Mouse (Mus musculus): ENCODE measurements around the gene Prss35. TPM values are rescaled to one million over a fixed set of nuclear protein-coding genes. Genes with fewer than 3 reads are reported as not detected.

Gene Prss35
- polyA plus RNA-seq, 1 experiment from 2014 or later: 10.8 TPM

GRCm38 (mm10) chr9:86772897-86773296 is 29.4 kb downstream of the Prss35 start:
- no peak for ATAC-seq (ENCODE audit: insufficient number of reproducible peaks, insufficient read depth, low FRiP score, low read depth)
- H3K4me1 ChIP-seq (ENCODE audit: control insufficient read depth, insufficient read depth, low read length): no peaks in the 10 kb centered on the region
- H3K4me2 ChIP-seq (replicated peaks; ENCODE audit: low read depth, low read length): no peak overlapping the region
- no peak overlapping the region for H3K9ac ChIP-seq (replicated peaks; ENCODE audit: low read depth, low read length)
- no peaks in the 10 kb centered on the region for H3K36me3 ChIP-seq (ENCODE audit: control insufficient read depth, insufficient read depth, low read length)
- no peaks in the 10 kb centered on the region for H3K27me3 ChIP-seq (ENCODE audit: control insufficient read depth, insufficient read depth, low read length)
- H3K9me3 ChIP-seq (ENCODE audit: control insufficient read depth, low read depth, low read length): no peaks in the 10 kb centered on the region
- no peak overlapping the region for H3K27ac ChIP-seq (ENCODE audit: low read length)
- WGBS: 88% methylated on average over 3 of the region's 3 CpGs
- H3K4me3 ChIP-seq (ENCODE audit: low read depth, low read length): no peak overlapping the region

GRCm38 (mm10) chr9:86773996-86774395 is 30.5 kb downstream of the Prss35 start:
- Histone ChIP-seq H3K27ac (ENCODE audit: low read length) (no peak overlapping the region), H3K4me2 (replicated peaks; ENCODE audit: low read depth, low read length) (no peak overlapping the region), H3K9ac (replicated peaks; ENCODE audit: low read depth, low read length) (no peak overlapping the region), H3K4me3 (ENCODE audit: low read depth, low read length) (no peak overlapping the region), H3K27me3 (ENCODE audit: control insufficient read depth, insufficient read depth, low read length) (no peaks in the 10 kb centered on the region), H3K4me1 (ENCODE audit: control insufficient read depth, insufficient read depth, low read length) (no peaks in the 10 kb centered on the region), H3K36me3 (ENCODE audit: control insufficient read depth, insufficient read depth, low read length) (no peaks in the 10 kb centered on the region), H3K9me3 (ENCODE audit: control insufficient read depth, low read depth, low read length) (no peaks in the 10 kb centered on the region)
- ATAC-seq (ENCODE audit: insufficient number of reproducible peaks, insufficient read depth, low FRiP score, low read depth): no peak
- 66% methylated on average over 8 of the region's 8 CpGs for WGBS

- no peaks in the 10 kb centered on the region for H3K9me3 ChIP-seq (ENCODE audit: control insufficient read depth, low read depth, low read length)
- H3K27me3 ChIP-seq (ENCODE audit: control insufficient read depth, insufficient read depth, low read length): no peaks in the 10 kb centered on the region
- 95% methylated on average over 6 of the region's 6 CpGs for WGBS
- H3K36me3 ChIP-seq (ENCODE audit: control insufficient read depth, insufficient read depth, low read length): no peaks in the 10 kb centered on the region
- H3K4me2 ChIP-seq (replicated peaks; ENCODE audit: low read depth, low read length): no peak overlapping the region
- H3K4me1 ChIP-seq (ENCODE audit: control insufficient read depth, insufficient read depth, low read length): no peaks in the 10 kb centered on the region
- no peak overlapping the region for H3K27ac ChIP-seq (ENCODE audit: low read length)
- no peak for ATAC-seq (ENCODE audit: insufficient number of reproducible peaks, insufficient read depth, low FRiP score, low read depth)
- H3K9ac ChIP-seq (replicated peaks; ENCODE audit: low read depth, low read length): no peak overlapping the region
- no peak overlapping the region for H3K4me3 ChIP-seq (ENCODE audit: low read depth, low read length)
These were observed 31.9 kb downstream of the Prss35 start for GRCm38 (mm10) chr9:86775374-86775773.

GRCm38 (mm10) chr9:86777309-86777708 is 33.9 kb downstream of the Prss35 start:
- Histone ChIP-seq H3K27me3 (ENCODE audit: control insufficient read depth, insufficient read depth, low read length) (no peaks in the 10 kb centered on the region), H3K27ac (ENCODE audit: low read length) (no peak overlapping the region), H3K9ac (replicated peaks; ENCODE audit: low read depth, low read length) (no peak overlapping the region), H3K36me3 (ENCODE audit: control insufficient read depth, insufficient read depth, low read length) (no peaks in the 10 kb centered on the region), H3K4me3 (ENCODE audit: low read depth, low read length) (no peak overlapping the region), H3K4me2 (replicated peaks; ENCODE audit: low read depth, low read length) (no peak overlapping the region), H3K4me1 (ENCODE audit: control insufficient read depth, insufficient read depth, low read length) (no peaks in the 10 kb centered on the region), H3K9me3 (ENCODE audit: control insufficient read depth, low read depth, low read length) (no peaks in the 10 kb centered on the region)
- no peak for ATAC-seq (ENCODE audit: insufficient number of reproducible peaks, insufficient read depth, low FRiP score, low read depth)
- 45% methylated on average over 7 of the region's 7 CpGs for WGBS

GRCm38 (mm10) chr9:86778212-86778611 is 34.8 kb downstream of the Prss35 start:
- Histone ChIP-seq H3K4me2 (replicated peaks; ENCODE audit: low read depth, low read length) (no peak overlapping the region), H3K4me1 (ENCODE audit: control insufficient read depth, insufficient read depth, low read length) (no peaks in the 10 kb centered on the region), H3K36me3 (ENCODE audit: control insufficient read depth, insufficient read depth, low read length) (no peaks in the 10 kb centered on the region), H3K9me3 (ENCODE audit: control insufficient read depth, low read depth, low read length) (no peaks in the 10 kb centered on the region), H3K9ac (replicated peaks; ENCODE audit: low read depth, low read length) (no peak overlapping the region), H3K4me3 (ENCODE audit: low read depth, low read length) (no peak overlapping the region), H3K27ac (ENCODE audit: low read length) (no peak overlapping the region), H3K27me3 (ENCODE audit: control insufficient read depth, insufficient read depth, low read length) (no peaks in the 10 kb centered on the region)
- 54% methylated on average over 4 of the region's 4 CpGs for WGBS
- no peak for ATAC-seq (ENCODE audit: insufficient number of reproducible peaks, insufficient read depth, low FRiP score, low read depth)

GRCm38 (mm10) chr9:86781426-86781825 is 38.0 kb downstream of the Prss35 start:
- no peak for ATAC-seq (ENCODE audit: insufficient number of reproducible peaks, insufficient read depth, low FRiP score, low read depth)
- H3K27ac ChIP-seq (ENCODE audit: low read length): no peak overlapping the region
- H3K27me3 ChIP-seq (ENCODE audit: control insufficient read depth, insufficient read depth, low read length): no peaks in the 10 kb centered on the region
- H3K36me3 ChIP-seq (ENCODE audit: control insufficient read depth, insufficient read depth, low read length): no peaks in the 10 kb centered on the region
- no peaks in the 10 kb centered on the region for H3K9me3 ChIP-seq (ENCODE audit: control insufficient read depth, low read depth, low read length)
- no peaks in the 10 kb centered on the region for H3K4me1 ChIP-seq (ENCODE audit: control insufficient read depth, insufficient read depth, low read length)
- 88% methylated on average over 4 of the region's 4 CpGs for WGBS
- H3K4me2 ChIP-seq (replicated peaks; ENCODE audit: low read depth, low read length): no peak overlapping the region
- H3K4me3 ChIP-seq (ENCODE audit: low read depth, low read length): no peak overlapping the region
- no peak overlapping the region for H3K9ac ChIP-seq (replicated peaks; ENCODE audit: low read depth, low read length)

- no peak overlapping the region for H3K27ac ChIP-seq (ENCODE audit: low read length)
- H3K27me3 ChIP-seq (ENCODE audit: control insufficient read depth, insufficient read depth, low read length): no peaks in the 10 kb centered on the region
- H3K9me3 ChIP-seq (ENCODE audit: control insufficient read depth, low read depth, low read length): no peaks in the 10 kb centered on the region
- no peak overlapping the region for H3K9ac ChIP-seq (replicated peaks; ENCODE audit: low read depth, low read length)
- 89% methylated on average over 2 of the region's 2 CpGs for WGBS
- H3K36me3 ChIP-seq (ENCODE audit: control insufficient read depth, insufficient read depth, low read length): no peaks in the 10 kb centered on the region
- H3K4me2 ChIP-seq (replicated peaks; ENCODE audit: low read depth, low read length): no peak overlapping the region
- no peaks in the 10 kb centered on the region for H3K4me1 ChIP-seq (ENCODE audit: control insufficient read depth, insufficient read depth, low read length)
- no peak overlapping the region for H3K4me3 ChIP-seq (ENCODE audit: low read depth, low read length)
- no peak for ATAC-seq (ENCODE audit: insufficient number of reproducible peaks, insufficient read depth, low FRiP score, low read depth)
These were observed 39.4 kb downstream of the Prss35 start for GRCm38 (mm10) chr9:86782836-86783235.

- H3K27ac ChIP-seq (ENCODE audit: low read length): no peak overlapping the region
These were observed 45.7 kb downstream of the Prss35 start for GRCm38 (mm10) chr9:86789186-86789585.

GRCm38 (mm10) chr9:86791927-86792326 is 48.5 kb downstream of the Prss35 start:
- 71% methylated on average over 7 of the region's 7 CpGs for WGBS
- H3K27ac ChIP-seq (ENCODE audit: low read length): no peak overlapping the region
- no peaks in the 10 kb centered on the region for H3K27me3 ChIP-seq (ENCODE audit: control insufficient read depth, insufficient read depth, low read length)
- no peaks in the 10 kb centered on the region for H3K36me3 ChIP-seq (ENCODE audit: control insufficient read depth, insufficient read depth, low read length)
- H3K9ac ChIP-seq (replicated peaks; ENCODE audit: low read depth, low read length): no peak overlapping the region
- no peaks in the 10 kb centered on the region for H3K4me1 ChIP-seq (ENCODE audit: control insufficient read depth, insufficient read depth, low read length)
- no peak overlapping the region for H3K4me2 ChIP-seq (replicated peaks; ENCODE audit: low read depth, low read length)
- ATAC-seq (ENCODE audit: insufficient number of reproducible peaks, insufficient read depth, low FRiP score, low read depth): no peak
- H3K9me3 ChIP-seq (ENCODE audit: control insufficient read depth, low read depth, low read length): no peaks in the 10 kb centered on the region
- H3K4me3 ChIP-seq (ENCODE audit: low read depth, low read length): no peak overlapping the region

More at GRCm38 (mm10) chr9:86789186-86789585, 45.7 kb downstream of the Prss35 start:
- H3K36me3 ChIP-seq (ENCODE audit: control insufficient read depth, insufficient read depth, low read length): no peaks in the 10 kb centered on the region
- H3K9me3 ChIP-seq (ENCODE audit: control insufficient read depth, low read depth, low read length): no peaks in the 10 kb centered on the region
- H3K4me3 ChIP-seq (ENCODE audit: low read depth, low read length): no peak overlapping the region
- H3K9ac ChIP-seq (replicated peaks; ENCODE audit: low read depth, low read length): no peak overlapping the region
- no peak for ATAC-seq (ENCODE audit: insufficient number of reproducible peaks, insufficient read depth, low FRiP score, low read depth)
- 66% methylated on average over 6 of the region's 6 CpGs for WGBS
- no peak overlapping the region for H3K4me2 ChIP-seq (replicated peaks; ENCODE audit: low read depth, low read length)
- H3K27me3 ChIP-seq (ENCODE audit: control insufficient read depth, insufficient read depth, low read length): no peaks in the 10 kb centered on the region
- H3K4me1 ChIP-seq (ENCODE audit: control insufficient read depth, insufficient read depth, low read length): no peaks in the 10 kb centered on the region
